Mouse (Mus musculus) adipocyte (in vitro differentiated cells): ENCODE measurements around the gene Serhl.
A peak's percentile ranks its signal among the peaks of the same experiment; 100 is the strongest.

Source experiments
- DNase-seq: peaks from one replicate; pipeline ENCODE4 v3.0.0-alpha.2; 2016; ENCODE audit warnings: low spot score

The Serhl gene

DNA sequence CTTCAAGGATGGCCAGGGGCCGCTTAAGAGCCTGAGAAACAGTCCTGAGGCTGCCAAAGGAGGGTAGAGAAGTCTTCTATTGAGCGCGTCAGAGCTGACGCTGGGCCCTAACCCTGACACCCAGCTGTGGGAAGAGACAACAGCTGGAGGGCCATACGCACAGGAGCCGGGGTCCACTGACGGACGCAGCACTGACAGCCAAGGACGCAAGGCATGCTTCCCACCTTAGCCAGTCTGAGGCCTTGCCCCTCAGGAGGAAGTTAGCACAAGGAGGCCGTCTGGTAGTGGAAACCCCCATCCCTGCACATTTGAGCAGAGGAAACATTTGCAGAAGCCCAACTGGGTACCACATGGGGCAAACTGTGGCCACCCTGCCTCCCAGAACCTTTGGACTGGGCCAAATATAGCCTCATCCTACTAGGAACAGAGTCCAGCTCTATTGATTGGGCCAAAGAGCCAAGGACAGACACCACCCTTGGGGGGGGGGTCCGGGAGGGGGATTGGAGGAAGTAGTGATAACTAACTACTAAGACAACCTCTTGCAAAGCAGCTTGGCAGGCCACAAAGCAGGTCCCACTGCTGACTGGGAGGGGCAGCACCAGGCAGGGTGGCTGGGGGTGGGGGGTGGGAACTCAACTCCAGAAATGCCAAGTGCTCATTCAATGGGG lies 73.6 kb downstream of the Serhl start:
- no peak for DNase-seq

DNA sequence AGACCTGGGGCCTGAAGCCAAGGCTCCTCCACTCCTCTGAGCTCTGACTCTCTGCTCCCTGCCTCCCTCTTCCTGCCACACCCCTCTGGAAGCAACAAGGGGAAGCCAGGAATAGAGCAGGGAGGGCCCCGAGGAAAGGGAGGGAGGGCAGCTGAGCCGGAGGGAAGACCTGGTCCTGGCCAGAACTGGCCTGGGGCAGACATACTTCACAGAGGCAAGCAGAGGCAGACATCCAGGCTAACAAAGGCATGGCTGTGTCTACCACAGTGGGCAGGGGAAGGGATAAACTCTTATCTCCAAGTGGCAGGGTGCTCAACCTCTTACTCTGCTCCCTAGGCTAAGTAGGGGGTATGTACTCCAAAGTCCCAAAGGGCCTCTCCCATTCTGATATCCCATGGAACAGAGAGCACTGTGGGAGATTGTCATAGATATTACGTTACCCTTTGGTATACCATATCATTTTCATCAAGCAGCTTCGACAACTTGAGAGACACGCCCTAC lies 75.7 kb downstream of the Serhl start:
- peak; percentile 30 for DNase-seq

- no peak for DNase-seq
Observed at GRCm38 (mm10) chr15:83165526-83166315, 76.4 kb downstream of the Serhl start.
